Mouse (Mus musculus) ovary, postnatal 14 days (tissue): Measurements from ENCODE around the gene 1500015O10Rik.

Source experiments
- DNase-seq: peaks from one replicate; pipeline ENCODE4 v3.0.0; 2022; ENCODE audit warnings: low spot score

Gene 1500015O10Rik

GRCm38 (mm10) chr1:43730491-43730924, at the start of gene 1500015O10Rik:
1500015O10Rik (plus strand) TSS chr1:43730602.
- peak; percentile 69 for DNase-seq

- DNase-seq: no peak
Observed at GRCm38 (mm10) chr1:43689983-43690382, 40.4 kb upstream of the 1500015O10Rik start.

GRCm38 (mm10) chr1:43690507-43690906, 39.9 kb upstream of the 1500015O10Rik start:
- no peak for DNase-seq

GRCm38 (mm10) chr1:43694076-43694475, 36.3 kb upstream of the 1500015O10Rik start:
- DNase-seq: no peak

- peak; percentile 92 for DNase-seq
Observed at GRCm38 (mm10) chr1:43694851-43695545, 35.4 kb upstream of the 1500015O10Rik start.

GRCm38 (mm10) chr1:43698577-43699000, 31.8 kb upstream of the 1500015O10Rik start:
- no peak for DNase-seq

- no peak for DNase-seq
Observed at GRCm38 (mm10) chr1:43714841-43715240, 15.6 kb upstream of the 1500015O10Rik start.

- no peak for DNase-seq
Observed at GRCm38 (mm10) chr1:43717967-43718366, 12.4 kb upstream of the 1500015O10Rik start.

GRCm38 (mm10) chr1:43718793-43719192, 11.6 kb upstream of the 1500015O10Rik start:
- DNase-seq: no peak

GRCm38 (mm10) chr1:43722459-43722858, 7.9 kb upstream of the 1500015O10Rik start:
- DNase-seq: no peak

GRCm38 (mm10) chr1:43732100-43732499, 1.7 kb downstream of the 1500015O10Rik start:
- no peak for DNase-seq

- no peak for DNase-seq
Observed at GRCm38 (mm10) chr1:43732657-43733056, 2.3 kb downstream of the 1500015O10Rik start.

GRCm38 (mm10) chr1:43737812-43738518, 7.6 kb downstream of the 1500015O10Rik start:
- peak; percentile 64 for DNase-seq

GRCm38 (mm10) chr1:43738519-43738894, 8.1 kb downstream of the 1500015O10Rik start:
- no peak for DNase-seq

- no peak for DNase-seq
Observed at GRCm38 (mm10) chr1:43754448-43755312, 24.3 kb downstream of the 1500015O10Rik start.

- no peak for DNase-seq
Observed at GRCm38 (mm10) chr1:43760085-43760484, 29.7 kb downstream of the 1500015O10Rik start.

GRCm38 (mm10) chr1:43764481-43764880, 34.1 kb downstream of the 1500015O10Rik start:
- DNase-seq: no peak

- no peak for DNase-seq
Observed at GRCm38 (mm10) chr1:43766328-43766727, 35.9 kb downstream of the 1500015O10Rik start.

- DNase-seq: no peak
Observed at GRCm38 (mm10) chr1:43768385-43768990, 38.1 kb downstream of the 1500015O10Rik start.

- no peak for DNase-seq
Observed at GRCm38 (mm10) chr1:43769348-43769747, 38.9 kb downstream of the 1500015O10Rik start.

- DNase-seq: no peak
Observed at GRCm38 (mm10) chr1:43770032-43770431, 39.6 kb downstream of the 1500015O10Rik start.

GRCm38 (mm10) chr1:43772694-43773093, 42.3 kb downstream of the 1500015O10Rik start:
- no peak for DNase-seq
